ENCODE assay signal across 33 mouse cellular contexts in the genomic region with DNA sequence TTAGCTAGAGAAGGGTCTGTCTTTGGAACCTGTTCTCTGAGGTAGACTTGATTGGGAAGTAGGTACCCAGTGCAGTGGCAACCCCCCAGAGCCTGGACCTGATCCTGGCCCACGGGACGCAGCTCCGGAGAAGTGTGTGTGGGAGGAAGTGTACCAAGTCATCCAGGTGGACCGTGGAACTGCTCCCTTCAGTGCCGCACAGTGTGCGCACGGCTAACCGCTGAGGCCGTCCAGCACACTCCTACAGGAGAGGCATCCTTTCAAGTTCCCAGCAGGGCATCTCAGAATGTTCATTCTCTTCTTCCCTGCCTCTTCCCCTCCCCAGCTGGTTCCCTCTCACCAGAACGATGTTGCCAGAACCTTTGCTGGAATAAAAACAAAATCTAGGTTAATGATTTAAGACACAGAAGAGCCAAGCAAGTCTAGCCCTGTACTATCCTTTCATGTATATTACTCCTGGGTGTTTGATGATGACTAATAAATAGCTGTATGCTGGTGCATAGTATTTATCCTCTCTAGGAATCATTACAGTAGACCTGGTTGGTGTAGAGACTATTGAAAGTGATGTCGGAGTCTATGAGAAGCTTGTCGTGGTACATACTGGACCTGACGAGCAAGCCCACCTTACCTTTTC. TPM values are rescaled to one million over a fixed set of nuclear protein-coding genes. Genes with fewer than 3 reads are reported as not detected.
DNase-seq lines count a peak whose midpoint lies in the region; ATAC-seq and TF ChIP-seq lines count a peak whose summit lies in the region.
"Had no signal": no experiment of that assay in that cellular context is flagged by ENCODE, and none has a peak within 500 bp of the region (broad histone marks: within the 10 kb centered on the region; RNA-seq: fewer than 3 reads in every experiment).

No protein-coding gene starts in this region.

- no peaks in the 10 kb centered on the region for H3K79me2 ChIP-seq in heart, adult 2 months (replicated peaks; ENCODE audit: control insufficient read depth, insufficient read depth, low read length)
- H3K79me2 ChIP-seq in liver, adult 2 months (ENCODE audit: control insufficient read depth, insufficient read depth, low read length): peaks cover 11% of the 10 kb centered on the region; the same call in 1 of the 2 replicates
- peaks cover 98% of the 10 kb centered on the region for H3K79me2 ChIP-seq in myocyte (ENCODE audit: control insufficient read depth, insufficient read depth)

- no peak for TF ChIP-seq EP300 in heart, adult 2 months (IDR thresholded peaks at IDR 0.05; ENCODE audit: insufficient read depth, low read depth, low read length)

- 91% methylated on average over 13 of the region's 13 CpGs for WGBS in heart, embryonic 10.5 days
- 92% methylated on average over 13 of the region's 13 CpGs for WGBS in heart, adult 2 months
- WGBS in kidney, embryonic 15.5 days: 79% methylated on average over 13 of the region's 13 CpGs
- 55% methylated on average over 13 of the region's 13 CpGs for WGBS in liver, adult 2 months
- WGBS in liver, embryonic 12.5 days (ENCODE audit: insufficient replicate concordance): 77% methylated on average over 13 of the region's 13 CpGs

- DNase-seq in heart, embryonic 10.5 days (ENCODE audit: low spot score): peak; percentile 67
- no peak for DNase-seq in heart, adult 2 months
- DNase-seq in kidney, postnatal 4 days: no peak
- DNase-seq in liver, adult 2 months (ENCODE audit: extremely low read depth, low read depth, low spot score): peak; percentile 65
- DNase-seq in retina, postnatal 1 day: no peak
- DNase-seq: adrenal gland, adult 8-10 months; adrenal gland, postnatal 25 days; B cell, adult 2 months; cerebellum, adult 11-12 months; cerebellum, adult 8-10 months; cerebellum, postnatal 10 days; forebrain, postnatal 0 days; gastrocnemius, adult 2 months; gastrocnemius, postnatal 14 days; heart, postnatal 14 days; heart, postnatal 4 days had no signal

- H3K9ac ChIP-seq in heart, adult 2 months (ENCODE audit: low read depth, low read length): no peak overlapping the region
- H3K9ac ChIP-seq in kidney, embryonic 15.5 days: no peak overlapping the region
- H3K9ac ChIP-seq in liver, adult 2 months (ENCODE audit: low read depth, low read length): no peak overlapping the region
- H3K9ac ChIP-seq in liver, embryonic 12.5 days: no peak overlapping the region
- H3K9ac ChIP-seq: forebrain, postnatal 0 days; heart, embryonic 12.5 days; heart, embryonic 15.5 days; hindbrain, embryonic 14.5 days had no signal

- ATAC-seq in kidney, embryonic 15.5 days (replicated peaks; ENCODE audit: low FRiP score): peak; percentile 42; the same call in 1 of the 2 replicates
- no peak for ATAC-seq in liver, embryonic 12.5 days
- ATAC-seq: activated CD4-positive, CD25-positive, alpha-beta regulatory T cell, adult 4 months; forebrain, embryonic 14.5 days; forebrain, postnatal 0 days; hindbrain, postnatal 0 days; inflammation-experienced regulatory T-cells, adult 6 months had no signal

- peaks cover 49% of the 10 kb centered on the region for H3K4me1 ChIP-seq in heart, embryonic 10.5 days
- peaks cover 4% of the 10 kb centered on the region for H3K4me1 ChIP-seq in heart, adult 2 months (ENCODE audit: control insufficient read depth, insufficient read depth, low read length)
- H3K4me1 ChIP-seq in kidney, embryonic 15.5 days: peaks cover 20% of the 10 kb centered on the region
- peaks cover 11% of the 10 kb centered on the region; the same call in 1 of the 2 replicates for H3K4me1 ChIP-seq in liver, adult 2 months (ENCODE audit: control insufficient read depth, insufficient read depth, low read length)
- peaks cover 43% of the 10 kb centered on the region for H3K4me1 ChIP-seq in liver, embryonic 12.5 days

- intact Hi-C loops in heart, adult 2 months (cut with DNase I): no loop called here

- no peak overlapping the region for H3K4me2 ChIP-seq in kidney, embryonic 15.5 days
- no peak overlapping the region for H3K4me2 ChIP-seq in liver, embryonic 12.5 days
- no peak overlapping the region for H3K4me2 ChIP-seq in myocyte (ENCODE audit: low read depth)
- H3K4me2 ChIP-seq: heart, embryonic 12.5 days; heart, embryonic 15.5 days; hindbrain, embryonic 14.5 days had no signal

- no peak overlapping the region for H3K4me3 ChIP-seq in heart, embryonic 10.5 days
- H3K4me3 ChIP-seq in heart, adult 2 months: no peak overlapping the region
- H3K4me3 ChIP-seq in kidney, embryonic 15.5 days (replicated peaks): no peak overlapping the region
- H3K4me3 ChIP-seq in liver, adult 2 months (ENCODE audit: insufficient read depth, low read depth, low read length): no peak overlapping the region
- no peak overlapping the region for H3K4me3 ChIP-seq in liver, embryonic 12.5 days
- H3K4me3 ChIP-seq in myocyte: no peak overlapping the region
- H3K4me3 ChIP-seq: gastrocnemius, adult 2 months; heart, embryonic 12.5 days; heart, embryonic 15.5 days had no signal

- H3K27me3 ChIP-seq in heart, embryonic 10.5 days (ENCODE audit: insufficient read depth, poor library complexity, severe bottlenecking): no peaks in the 10 kb centered on the region
- no peaks in the 10 kb centered on the region for H3K27me3 ChIP-seq in heart, adult 2 months (ENCODE audit: control insufficient read depth, insufficient read depth, low read length)
- no peaks in the 10 kb centered on the region for H3K27me3 ChIP-seq in kidney, embryonic 15.5 days
- no peaks in the 10 kb centered on the region for H3K27me3 ChIP-seq in liver, adult 2 months (ENCODE audit: control insufficient read depth, insufficient read depth, low read length)
- no peaks in the 10 kb centered on the region for H3K27me3 ChIP-seq in liver, embryonic 12.5 days (replicated peaks)
- H3K27me3 ChIP-seq in myocyte (ENCODE audit: control insufficient read depth, insufficient read depth, insufficient read length): no peaks in the 10 kb centered on the region
- H3K27me3 ChIP-seq: CH12.LX; heart, embryonic 12.5 days; heart, embryonic 15.5 days had no signal

- no peaks in the 10 kb centered on the region for H3K9me3 ChIP-seq in heart, embryonic 10.5 days
- H3K9me3 ChIP-seq in kidney, embryonic 15.5 days (replicated peaks): no peaks in the 10 kb centered on the region
- H3K9me3 ChIP-seq in liver, embryonic 12.5 days (replicated peaks): no peaks in the 10 kb centered on the region
- H3K9me3 ChIP-seq: G1E; heart, embryonic 12.5 days; heart, embryonic 15.5 days had no signal

- no peak for TF ChIP-seq POLR2A in heart, adult 2 months (IDR thresholded peaks at IDR 0.05; ENCODE audit: insufficient read depth, low read depth, low read length)
- no peak for TF ChIP-seq POLR2A in liver, adult 2 months (IDR thresholded peaks at IDR 0.05; ENCODE audit: extremely low read depth, insufficient read depth, low read length)
- no peak for TF ChIP-seq POLR2A in myocyte (IDR thresholded peaks at IDR 0.05; ENCODE audit: insufficient read length, low read depth)

- 0 out of 2 replicates have a peak, but pooled peaks cover 4% of the 10 kb centered on the region for H3K36me3 ChIP-seq in heart, embryonic 10.5 days
- H3K36me3 ChIP-seq in heart, adult 2 months (ENCODE audit: control insufficient read depth, insufficient read depth, low read length): no peaks in the 10 kb centered on the region
- no peaks in the 10 kb centered on the region; the same call in 1 of the 2 replicates for H3K36me3 ChIP-seq in kidney, embryonic 15.5 days
- no peaks in the 10 kb centered on the region for H3K36me3 ChIP-seq in liver, adult 2 months (ENCODE audit: control insufficient read depth, insufficient read depth, low read length)
- no peaks in the 10 kb centered on the region for H3K36me3 ChIP-seq in liver, embryonic 12.5 days
- peaks cover 5% of the 10 kb centered on the region for H3K36me3 ChIP-seq in myocyte (ENCODE audit: control insufficient read depth, insufficient read depth)
- H3K36me3 ChIP-seq: G1E; heart, embryonic 15.5 days had no signal

- TF ChIP-seq CTCF in heart, adult 2 months (IDR thresholded peaks at IDR 0.05): no peak
- no peak for TF ChIP-seq CTCF in liver, adult 2 months (IDR thresholded peaks at IDR 0.05; ENCODE audit: low read depth, low read length)

- no peak overlapping the region for H3K27ac ChIP-seq in heart, embryonic 10.5 days
- H3K27ac ChIP-seq in heart, adult 2 months: no peak overlapping the region
- no peak overlapping the region for H3K27ac ChIP-seq in kidney, embryonic 15.5 days
- H3K27ac ChIP-seq in liver, adult 2 months (replicated peaks; ENCODE audit: insufficient read depth, low read depth, low read length): no peak overlapping the region
- H3K27ac ChIP-seq in liver, embryonic 12.5 days: no peak overlapping the region
- H3K27ac ChIP-seq: gastrocnemius, adult 2 months; heart, embryonic 15.5 days; hindbrain, embryonic 14.5 days; hindbrain, postnatal 0 days had no signal

- H3ac ChIP-seq in myocyte (ENCODE audit: control insufficient read depth, insufficient read length): no peak overlapping the region

TF ChIP-seq in myocyte, 11 proteins besides CTCF, POLR2A, EP300 and RAD21:
- TF ChIP-seq REST (IDR thresholded peaks at IDR 0.05; ENCODE audit: insufficient read depth, insufficient read length): no peak
- TF ChIP-seq POLR2AphosphoS2 (IDR thresholded peaks at IDR 0.05; ENCODE audit: insufficient read length, low read depth): peak; percentile 37
TF ChIP-seq in myocyte: peak in this region for 1.

RNA-seq across cellular contexts. Expression of a gene that starts 11.0 kb away (rescaled TPM):
- polyA plus RNA-seq in heart, embryonic 10.5 days (2016; fragmentation: Nextera tagmentation; extraction: Ambion mirVana): 0.22 and 0.33 TPM in 2 replicates
- not detected for total RNA-seq in heart, adult 2 months (2021)
- polyA plus RNA-seq in heart, adult 2 months (2012; rRNA removed): not detected in 2 replicates
- 0.22 and 0.36 TPM in 2 replicates for polyA plus RNA-seq in kidney, embryonic 15.5 days (2015; fragmentation: Nextera tagmentation; extraction: Ambion mirVana)
- total RNA-seq in liver, adult 2 months (2014; rRNA removed): not detected in 2 replicates
- not detected in 2 replicates for polyA plus RNA-seq in liver, adult 2 months (2012; rRNA removed)
- 0.06 and 0.11 TPM in 2 replicates for polyA plus RNA-seq in liver, embryonic 12.5 days (2016; fragmentation: Nextera tagmentation; extraction: Ambion mirVana)
- polyA plus RNA-seq in myocyte (2012; fragmentation: generic; extraction: Trizol): 0.02 TPM
- total RNA-seq: adrenal gland, adult 8-10 months; adrenal gland, postnatal 25 days; CH12.LX; forebrain, postnatal 0 days; gastrocnemius, adult 2 months; gastrocnemius, postnatal 14 days; gastrocnemius, postnatal 4 days; heart, adult 8-10 months; heart, postnatal 14 days; heart, postnatal 4 days; hindbrain, postnatal 0 days had no signal
- polyA plus RNA-seq: activated CD4-positive, CD25-positive, alpha-beta regulatory T cell, adult 4 months; brain, embryonic 14.5 days; embryonic facial prominence, embryonic 11.5 days; forebrain, embryonic 14.5 days; forebrain, postnatal 0 days; frontal cortex, adult 2 months; G1E; hindbrain, postnatal 0 days had no signal

Comparison
In these comparisons a context has a peak if more than half of its experiments do, and no peak if none do; other contexts are left out.
1. DNase-seq: peak in heart, embryonic 10.5 days (single experiment) and liver, adult 2 months (single experiment); none in heart, adult 2 months (0 of 2), kidney, postnatal 4 days (0 of 2) and retina, postnatal 1 day (single experiment).